Mouse (Mus musculus): ENCODE measurements at regions not wholly inside any gene's neighbourhood (a gene's known extent, or its start where the extent isn't known, plus 50 kb on each side); places are given as distances from the start of the nearest gene placed in this dataset.

DNA sequence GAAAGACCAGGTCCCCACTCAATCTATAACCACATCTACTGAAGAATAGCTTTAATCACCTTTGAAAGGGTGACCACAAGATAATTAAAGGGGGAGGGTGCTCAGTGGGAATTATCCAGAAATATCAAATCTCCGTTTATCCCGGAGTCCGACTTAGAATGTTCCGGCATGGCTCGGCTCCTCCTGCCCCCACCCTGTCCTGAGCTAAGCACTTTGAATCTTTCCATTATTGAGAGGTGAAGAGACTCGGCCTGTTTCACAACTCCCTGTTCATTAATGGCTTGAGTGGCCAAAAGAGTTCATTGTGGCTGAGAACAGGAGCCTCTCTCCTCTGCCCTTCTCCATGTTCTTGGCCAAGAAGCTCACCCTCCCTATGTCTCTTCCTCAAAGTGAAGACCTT lies 181.0 kb downstream of the 3110018I06Rik start:
- H3K27ac ChIP-seq = peak overlapping the region; percentile 11; the same call in 1 of the 2 replicates
- 0 out of 2 replicates have a peak, but pooled peaks cover 5% of the 10 kb centered on the region for H3K27me3 ChIP-seq (ENCODE audit: low read depth, poor library complexity, severe bottlenecking)
- H3K36me3 ChIP-seq = no peaks in the 10 kb centered on the region

GRCm38 (mm10) chr12:107669910-107670309 lies 181.5 kb downstream of the 3110018I06Rik start:
- H3K9me3 ChIP-seq (replicated peaks) = no peaks in the 10 kb centered on the region
- peaks cover 14% of the 10 kb centered on the region for H3K4me1 ChIP-seq
- no peak for DNase-seq (ENCODE audit: low spot score)
- no peak overlapping the region for H3K4me3 ChIP-seq
- 81% methylated on average over 10 of the region's 10 CpGs for WGBS
- H3K36me3 ChIP-seq = no peaks in the 10 kb centered on the region
- H3K27ac ChIP-seq = peak overlapping the region; percentile 11; the same call in 1 of the 2 replicates
- 0 out of 2 replicates have a peak, but pooled peaks cover 5% of the 10 kb centered on the region for H3K27me3 ChIP-seq (ENCODE audit: low read depth, poor library complexity, severe bottlenecking)

More for the DNA sequence above, 181.0 kb downstream of the 3110018I06Rik start:
- no peak for DNase-seq (ENCODE audit: low spot score)
- 74% methylated on average over 6 of the region's 6 CpGs for WGBS
- Histone ChIP-seq H3K4me1 (peaks cover 14% of the 10 kb centered on the region), H3K4me3 (no peak overlapping the region), H3K9me3 (replicated peaks) (no peaks in the 10 kb centered on the region)

GRCm38 (mm10) chr12:107677076-107677475 lies 188.6 kb downstream of the 3110018I06Rik start:
- 42% methylated on average over 7 of the region's 7 CpGs for WGBS

GRCm38 (mm10) chr12:107687447-107687846 lies 199.0 kb downstream of the 3110018I06Rik start:
- H3K27ac ChIP-seq = peak overlapping the region; percentile 22; the same call in 1 of the 2 replicates
- DNase-seq (ENCODE audit: low spot score) = no peak
- WGBS = 40% methylated on average over 2 of the region's 2 CpGs

More at GRCm38 (mm10) chr12:107677076-107677475, 188.6 kb downstream of the 3110018I06Rik start:
- Histone ChIP-seq H3K4me3 (no peak overlapping the region), H3K9me3 (replicated peaks) (no peaks in the 10 kb centered on the region), H3K27me3 (ENCODE audit: low read depth, poor library complexity, severe bottlenecking) (no peaks in the 10 kb centered on the region), H3K36me3 (no peaks in the 10 kb centered on the region), H3K4me1 (peaks cover 22% of the 10 kb centered on the region), H3K27ac (no peak overlapping the region)
- DNase-seq (ENCODE audit: low spot score) = no peak

GRCm38 (mm10) chr12:107689418-107689817 lies 201.0 kb downstream of the 3110018I06Rik start:
- 74% methylated on average over 7 of the region's 7 CpGs for WGBS
- Histone ChIP-seq H3K4me3 (no peak overlapping the region), H3K36me3 (no peaks in the 10 kb centered on the region), H3K27me3 (ENCODE audit: low read depth, poor library complexity, severe bottlenecking) (no peaks in the 10 kb centered on the region), H3K4me1 (peaks cover 14% of the 10 kb centered on the region), H3K9me3 (replicated peaks) (no peaks in the 10 kb centered on the region), H3K27ac (no peak overlapping the region)
- DNase-seq (ENCODE audit: low spot score) = no peak

More at GRCm38 (mm10) chr12:107687447-107687846, 199.0 kb downstream of the 3110018I06Rik start:
- H3K36me3 ChIP-seq = no peaks in the 10 kb centered on the region
- H3K9me3 ChIP-seq (replicated peaks) = no peaks in the 10 kb centered on the region
- no peak overlapping the region for H3K4me3 ChIP-seq
- H3K4me1 ChIP-seq = peaks cover 11% of the 10 kb centered on the region
- H3K27me3 ChIP-seq (ENCODE audit: low read depth, poor library complexity, severe bottlenecking) = no peaks in the 10 kb centered on the region

DNA sequence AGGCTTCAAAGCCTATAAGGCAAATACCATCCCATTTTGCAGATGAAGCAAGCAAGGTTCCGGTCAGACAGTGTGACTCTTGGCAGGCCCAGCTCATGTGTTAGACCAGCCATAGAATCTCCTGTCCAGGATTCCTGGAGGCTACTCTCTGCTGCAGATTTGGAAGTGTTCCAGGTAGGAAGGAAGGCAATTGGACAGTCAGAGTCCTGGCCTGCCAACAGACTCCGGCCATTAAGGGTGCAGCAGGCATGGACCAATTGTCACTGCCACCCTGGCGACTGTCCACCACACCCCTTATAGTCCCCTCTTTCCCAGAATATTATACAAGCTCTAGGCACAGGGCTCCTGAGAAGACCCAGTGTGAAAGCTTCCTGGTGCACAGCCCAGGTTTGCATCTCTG lies 201.6 kb downstream of the 3110018I06Rik start:
- H3K27ac ChIP-seq = no peak overlapping the region
- 98% methylated on average over 3 of the region's 3 CpGs for WGBS
- peaks cover 14% of the 10 kb centered on the region for H3K4me1 ChIP-seq
- DNase-seq (ENCODE audit: low spot score) = no peak
- H3K4me3 ChIP-seq = no peak overlapping the region
- no peaks in the 10 kb centered on the region for H3K9me3 ChIP-seq (replicated peaks)
- no peaks in the 10 kb centered on the region for H3K27me3 ChIP-seq (ENCODE audit: low read depth, poor library complexity, severe bottlenecking)
- no peaks in the 10 kb centered on the region for H3K36me3 ChIP-seq

GRCm38 (mm10) chr12:107693693-107694092 lies 205.3 kb downstream of the 3110018I06Rik start:
- 82% methylated on average over 6 of the region's 6 CpGs for WGBS
- no peaks in the 10 kb centered on the region for H3K9me3 ChIP-seq (replicated peaks)
- H3K27me3 ChIP-seq (ENCODE audit: low read depth, poor library complexity, severe bottlenecking) = no peaks in the 10 kb centered on the region
- H3K36me3 ChIP-seq = no peaks in the 10 kb centered on the region
- H3K4me3 ChIP-seq = no peak overlapping the region
- DNase-seq (ENCODE audit: low spot score) = no peak
- H3K4me1 ChIP-seq = peaks cover 3% of the 10 kb centered on the region; the same call in 1 of the 2 replicates
- H3K27ac ChIP-seq = no peak overlapping the region

- DNase-seq (ENCODE audit: low spot score) = no peak
- Histone ChIP-seq H3K4me3 (no peak overlapping the region), H3K9me3 (replicated peaks) (no peaks in the 10 kb centered on the region), H3K27ac (no peak overlapping the region), H3K36me3 (no peaks in the 10 kb centered on the region), H3K27me3 (ENCODE audit: low read depth, poor library complexity, severe bottlenecking) (no peaks in the 10 kb centered on the region), H3K4me1 (peaks cover 4% of the 10 kb centered on the region)
- 93% methylated on average over 2 of the region's 2 CpGs for WGBS
Observed at GRCm38 (mm10) chr12:107695014-107695413, 206.6 kb downstream of the 3110018I06Rik start.

GRCm38 (mm10) chr12:107695438-107696267 lies 207.2 kb downstream of the 3110018I06Rik start:
- peaks cover 11% of the 10 kb centered on the region for H3K4me1 ChIP-seq
- no peaks in the 10 kb centered on the region for H3K9me3 ChIP-seq (replicated peaks)
- no peak overlapping the region for H3K27ac ChIP-seq
- DNase-seq (ENCODE audit: low spot score) = no peak
- H3K36me3 ChIP-seq = no peaks in the 10 kb centered on the region
- no peaks in the 10 kb centered on the region for H3K27me3 ChIP-seq (ENCODE audit: low read depth, poor library complexity, severe bottlenecking)
- H3K4me3 ChIP-seq = no peak overlapping the region
- 88% methylated on average over 13 of the region's 13 CpGs for WGBS

GRCm38 (mm10) chr12:107700317-107700716 lies 211.9 kb downstream of the 3110018I06Rik start:
- DNase-seq (ENCODE audit: low spot score) = no peak
- WGBS = 27% methylated on average over 5 of the region's 5 CpGs
- H3K9me3 ChIP-seq (replicated peaks) = no peaks in the 10 kb centered on the region
- H3K27ac ChIP-seq = peak overlapping the region; percentile 61; the same call in 1 of the 2 replicates
- no peak overlapping the region for H3K4me3 ChIP-seq
- no peaks in the 10 kb centered on the region for H3K27me3 ChIP-seq (ENCODE audit: low read depth, poor library complexity, severe bottlenecking)
- H3K4me1 ChIP-seq = peaks cover 19% of the 10 kb centered on the region
- no peaks in the 10 kb centered on the region for H3K36me3 ChIP-seq

GRCm38 (mm10) chr12:107700868-107701597 lies 212.6 kb downstream of the 3110018I06Rik start:
- DNase-seq (ENCODE audit: low spot score) = no peak
- H3K27ac ChIP-seq = peak overlapping the region; percentile 61
- H3K9me3 ChIP-seq (replicated peaks) = no peaks in the 10 kb centered on the region
- H3K4me1 ChIP-seq = peaks cover 19% of the 10 kb centered on the region
- no peaks in the 10 kb centered on the region for H3K36me3 ChIP-seq
- no peaks in the 10 kb centered on the region for H3K27me3 ChIP-seq (ENCODE audit: low read depth, poor library complexity, severe bottlenecking)
- WGBS = 75% methylated on average over 19 of the region's 19 CpGs
- H3K4me3 ChIP-seq = no peak overlapping the region

DNA sequence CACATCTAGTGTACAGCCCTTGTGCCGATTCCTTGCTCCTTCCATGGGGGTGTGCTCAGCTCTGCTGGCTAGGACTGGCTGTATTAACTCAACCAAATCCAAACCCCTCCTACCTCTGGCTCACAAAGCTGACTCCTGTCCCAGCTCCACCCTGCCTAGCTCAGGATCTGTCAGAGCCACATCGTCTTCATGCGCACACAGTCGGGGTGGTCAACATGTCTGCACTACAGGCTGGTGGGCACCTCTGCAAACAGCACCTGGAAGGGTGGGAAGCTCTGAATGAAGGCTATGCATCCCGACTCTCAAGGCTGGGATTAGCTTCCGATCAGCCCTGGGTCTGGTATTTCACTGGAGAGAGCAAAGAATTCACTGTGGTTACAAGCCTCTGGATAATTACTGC lies 220.4 kb downstream of the 3110018I06Rik start:
- Histone ChIP-seq H3K9me3 (replicated peaks) (no peaks in the 10 kb centered on the region), H3K4me1 (peaks cover 27% of the 10 kb centered on the region), H3K36me3 (no peaks in the 10 kb centered on the region), H3K27me3 (ENCODE audit: low read depth, poor library complexity, severe bottlenecking) (no peaks in the 10 kb centered on the region), H3K27ac (no peak overlapping the region), H3K4me3 (no peak overlapping the region)
- no peak for DNase-seq (ENCODE audit: low spot score)
- 90% methylated on average over 6 of the region's 6 CpGs for WGBS

DNA sequence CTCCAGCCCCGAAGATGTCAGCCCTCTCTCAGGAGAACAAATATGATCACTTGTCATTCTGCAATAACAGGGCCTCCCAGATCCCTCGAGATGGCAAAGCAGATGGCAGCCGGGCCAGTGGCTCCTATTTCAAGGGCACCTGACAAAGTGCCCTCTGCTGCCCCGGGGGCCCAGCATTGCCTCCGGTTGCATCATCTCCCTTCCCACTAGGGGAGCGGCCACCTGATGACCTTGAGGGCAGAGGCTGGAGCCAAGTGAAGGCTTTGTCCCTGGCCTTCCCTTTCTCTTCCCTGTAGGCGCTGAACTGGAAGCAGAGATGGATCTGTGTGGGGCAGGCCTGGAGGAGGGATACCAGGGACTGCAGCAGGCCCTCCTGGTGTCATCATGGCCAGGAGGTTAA lies 222.6 kb downstream of the 3110018I06Rik start:
- no peak for DNase-seq (ENCODE audit: low spot score)
- Histone ChIP-seq H3K9me3 (replicated peaks) (no peaks in the 10 kb centered on the region), H3K4me3 (no peak overlapping the region), H3K4me1 (peaks cover 34% of the 10 kb centered on the region), H3K27ac (no peak overlapping the region), H3K36me3 (no peaks in the 10 kb centered on the region), H3K27me3 (ENCODE audit: low read depth, poor library complexity, severe bottlenecking) (no peaks in the 10 kb centered on the region)
- 61% methylated on average over 7 of the region's 7 CpGs for WGBS

Data from limb, embryonic 10.5 days (tissue).